Mouse (Mus musculus) B cell, adult 67 days (primary cell): ENCODE results near the gene Rsph10b. TPM values are rescaled to one million over a fixed set of nuclear protein-coding genes. Genes with fewer than 3 reads are reported as not detected.

Source experiments
- total RNA-seq, 2 experiments: library from RNA; stranded (reverse); gene quantifications; 4 replicates each; pipeline ENCODE4 v1.2.4; 2023

The Rsph10b gene
- total RNA-seq = 1 to 10 TPM; 3.4 to 3.7 TPM

GRCm38 (mm10) chr5:143932831-143933230 is at the start of gene Rsph10b:
Gene Rsph10b, plus strand, starts transcription at chr5:143933035.

GRCm38 (mm10) chr5:143897635-143898330 is 35.1 kb upstream of the Rsph10b start, which contains the start of gene Ankrd61:
Gene Ankrd61, minus strand, starts transcription at chr5:143897685.

DNA sequence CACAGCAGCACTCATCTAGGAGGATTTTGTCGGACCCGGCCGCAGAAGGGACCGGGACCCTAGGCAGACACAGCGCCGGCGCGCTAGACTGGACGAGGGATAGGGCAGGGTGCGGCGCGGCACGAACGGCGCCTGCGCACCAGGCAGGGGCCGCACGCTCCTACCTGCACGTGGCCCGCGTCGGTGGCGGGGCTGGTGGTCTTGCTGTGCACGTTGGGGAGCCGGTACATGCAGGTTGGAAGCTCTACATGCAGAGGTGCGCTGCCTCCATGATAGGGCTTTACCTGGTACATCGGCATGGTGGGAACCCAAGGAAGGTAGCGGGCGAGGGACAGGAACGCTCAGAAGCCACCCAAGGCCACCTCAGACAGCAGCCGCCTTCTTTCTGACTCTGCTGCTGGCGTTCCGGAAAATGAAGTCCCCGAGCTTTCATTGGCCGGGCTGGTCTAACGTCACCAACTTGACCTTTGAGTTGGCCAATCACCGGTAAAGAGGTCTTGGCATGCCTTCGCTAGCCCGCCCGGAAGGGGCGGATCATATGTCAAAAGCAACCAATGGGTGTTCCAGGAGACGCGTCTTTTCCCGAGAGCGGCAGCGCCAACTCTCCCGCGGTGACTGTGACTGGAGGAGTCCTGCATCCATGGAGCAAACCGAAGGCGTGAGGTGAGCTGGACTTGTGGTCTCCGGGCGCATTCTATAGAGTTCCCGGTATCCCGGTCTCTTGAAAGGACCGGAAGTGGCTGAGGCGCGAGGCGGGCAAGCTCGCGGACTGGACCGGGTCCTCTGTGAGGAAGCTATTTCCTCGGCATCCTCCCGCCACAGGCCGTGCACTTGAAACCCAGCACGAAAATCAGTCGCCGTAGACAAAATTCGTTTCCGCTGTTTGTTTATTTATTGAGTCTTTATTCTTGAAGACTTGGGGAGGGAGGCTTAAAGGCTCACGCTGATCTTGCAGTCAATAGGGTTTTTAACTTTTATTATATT is 23.1 kb upstream of the Rsph10b start, which contains the start of the genes Aimp2 and Pms2:
Aimp2 (minus strand) TSS at position 431 of the 984 bp plus-strand sequence.
Pms2 (plus strand) TSS at position 548 of the 984 bp plus-strand sequence.

GRCm38 (mm10) chr5:143927875-143928274 is 5.0 kb upstream of the Rsph10b start, which contains the start of gene Gm42421:
Gene Gm42421, plus strand, starts transcription at chr5:143928175.

DNA sequence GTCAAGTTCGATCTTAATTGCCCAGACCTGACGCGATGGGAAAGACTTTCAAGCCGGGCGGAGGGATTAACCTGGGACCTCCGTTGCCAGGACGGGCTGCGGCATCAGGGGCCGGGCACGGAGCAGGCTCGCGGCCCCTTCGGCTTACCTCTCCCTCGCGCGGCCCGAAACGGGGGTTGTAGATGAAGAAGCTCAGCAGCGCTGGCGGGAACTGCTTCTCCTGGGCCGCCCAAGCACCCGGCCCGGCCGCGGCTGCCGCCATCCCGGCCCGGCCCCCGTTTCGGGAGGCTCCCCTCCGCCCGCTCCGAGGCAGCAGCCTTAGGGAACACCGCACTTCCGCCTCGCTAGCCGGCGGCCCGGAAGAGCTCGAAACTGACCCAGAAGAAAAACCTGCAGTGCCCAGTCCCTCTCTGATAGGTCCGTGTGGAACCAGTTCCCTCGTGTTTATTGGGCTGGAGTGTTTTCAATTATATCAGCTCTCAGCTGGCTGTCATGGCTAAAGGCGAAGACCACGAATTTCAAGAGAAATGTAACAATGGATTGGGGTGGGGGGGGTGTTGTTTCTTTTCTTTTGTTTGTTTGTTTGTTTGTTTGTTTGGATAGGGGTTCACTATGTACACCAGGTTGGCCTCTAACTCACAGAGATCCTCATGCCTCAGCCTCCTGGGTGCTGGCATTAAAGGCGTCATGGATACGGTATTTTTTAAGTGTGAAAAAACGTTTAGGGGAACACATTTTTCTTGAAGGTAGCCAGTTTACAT is 81.9 kb downstream of the Rsph10b start, which contains the start of gene Ccz1:
Ccz1 (minus strand) TSS at position 327 of the 761 bp plus-strand sequence.

GRCm38 (mm10) chr5:144026620-144027263 is 93.9 kb downstream of the Rsph10b start, which contains the start of gene Ocm:
Gene Ocm, minus strand, starts transcription at chr5:144026670.

Other genes starting within 250 kb of the Rsph10b start
- gene Usp42, start 200.8 kb upstream of the Rsph10b start, total RNA-seq = 10 to 100 TPM; 38.3 to 45.0 TPM
- 10 to 100 TPM; 47.8 to 48.1 TPM for gene Eif2ak1, start 115.2 kb upstream of the Rsph10b start, total RNA-seq
- gene Ankrd61, start 35.4 kb upstream of the Rsph10b start, total RNA-seq = not detected
- 10 to 100 TPM; 19.2 to 21.5 TPM for gene Aimp2, start 23.2 kb upstream of the Rsph10b start, total RNA-seq
- gene Pms2, start 23.1 kb upstream of the Rsph10b start, total RNA-seq = 10 to 100 TPM; 28.8 to 38.5 TPM
- 1 to 10 TPM; 2.7 to 3.5 TPM for gene Gm42421, start 4.9 kb upstream of the Rsph10b start, total RNA-seq
- gene Ccz1, start 81.8 kb downstream of the Rsph10b start, total RNA-seq = 100 to 1,000 TPM in 1 of 2 experiments, 10 to 100 TPM in 1; 100.0 to 102 TPM
- not detected for gene Ocm, start 93.6 kb downstream of the Rsph10b start, total RNA-seq
- gene Lmtk2, start 167.4 kb downstream of the Rsph10b start, total RNA-seq = 10 to 100 TPM; 48.2 to 53.3 TPM